Mouse (Mus musculus) MEL-GATA-1-ER (cell line): ENCODE results near the gene Palmd.

Source experiments
- DNase-seq: peaks from one replicate; pipeline ENCODE4 v3.0.0-alpha.2; 2012; ENCODE audit warnings: low read depth; ENCODE audit errors: extremely low read depth

Palmd gene

GRCm38 (mm10) chr3:116960414-116960813 is 8.4 kb downstream of the Palmd start:
- no peak for DNase-seq

- DNase-seq, result no peak
Observed at GRCm38 (mm10) chr3:116955061-116955460, 13.7 kb downstream of the Palmd start.

DNA sequence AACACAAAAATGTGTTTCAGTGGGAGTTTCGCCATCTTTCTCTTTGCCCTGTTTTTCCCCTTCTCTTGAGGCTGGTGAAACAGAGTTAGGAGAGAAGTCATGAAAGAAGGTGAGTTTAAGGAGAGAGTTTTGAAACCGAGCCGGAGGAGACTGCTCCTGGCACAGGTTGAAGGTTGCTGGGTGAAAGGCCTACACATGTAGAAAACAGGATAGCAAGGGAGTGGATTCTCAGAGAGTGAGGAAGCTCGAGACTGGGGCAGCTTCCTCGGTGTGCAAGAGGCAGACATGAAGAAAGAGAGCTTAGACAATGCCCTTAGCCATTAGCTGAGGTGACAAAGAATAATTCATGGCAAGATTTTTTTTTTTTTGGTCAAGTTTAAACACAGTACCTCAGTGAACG is 15.4 kb downstream of the Palmd start:
- no peak for DNase-seq

DNA sequence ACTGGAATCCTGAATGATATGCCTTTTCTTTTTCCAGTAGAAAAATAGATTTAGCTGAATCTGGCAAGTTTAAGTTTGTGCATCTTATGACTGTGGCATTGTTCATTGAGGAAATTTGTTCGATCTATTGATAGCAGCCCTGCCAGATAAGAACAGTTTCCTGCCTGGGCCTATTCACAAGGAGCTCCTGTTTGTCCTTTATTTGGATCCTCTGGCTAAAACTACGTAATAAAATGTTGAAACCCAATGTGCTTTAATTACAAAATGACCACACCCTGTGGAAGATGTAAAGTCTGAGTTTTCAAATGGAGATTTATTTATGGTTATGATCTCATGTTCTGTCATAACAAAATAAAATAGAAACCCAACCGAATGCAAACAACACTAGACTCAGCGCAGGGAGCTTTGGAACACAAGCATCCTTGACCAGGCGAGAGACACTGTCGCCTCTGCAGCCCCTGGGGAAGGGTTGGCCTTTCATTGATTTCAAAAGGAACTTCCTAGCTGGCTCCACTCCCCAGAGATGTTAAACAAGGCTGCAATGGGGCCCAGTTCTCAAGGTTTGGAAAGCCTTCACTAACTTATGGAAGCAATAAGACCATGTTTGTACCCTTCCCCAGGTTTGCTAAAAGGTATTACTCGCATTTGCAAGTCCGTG is 16.4 kb downstream of the Palmd start:
- DNase-seq, result no peak

DNA sequence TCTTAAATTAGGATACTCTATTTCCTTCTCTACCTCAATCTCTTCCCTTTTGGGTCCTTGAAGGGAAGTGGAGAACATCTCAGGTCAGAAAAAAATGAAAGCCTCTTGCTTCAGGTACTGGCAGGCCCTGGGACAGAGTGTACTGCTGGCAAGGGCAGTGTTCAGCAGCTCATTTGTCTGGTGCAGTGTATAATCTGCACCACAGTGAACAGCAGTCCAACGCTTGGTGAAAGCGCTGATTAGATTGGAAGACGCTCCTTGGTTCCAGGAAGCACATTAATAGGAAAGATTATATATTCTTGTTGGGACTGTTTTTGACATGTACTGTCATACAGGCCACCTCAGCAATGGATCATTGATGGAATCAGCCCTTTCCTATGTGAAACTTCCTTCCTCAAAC is 17.3 kb downstream of the Palmd start:
- no peak for DNase-seq

DNA sequence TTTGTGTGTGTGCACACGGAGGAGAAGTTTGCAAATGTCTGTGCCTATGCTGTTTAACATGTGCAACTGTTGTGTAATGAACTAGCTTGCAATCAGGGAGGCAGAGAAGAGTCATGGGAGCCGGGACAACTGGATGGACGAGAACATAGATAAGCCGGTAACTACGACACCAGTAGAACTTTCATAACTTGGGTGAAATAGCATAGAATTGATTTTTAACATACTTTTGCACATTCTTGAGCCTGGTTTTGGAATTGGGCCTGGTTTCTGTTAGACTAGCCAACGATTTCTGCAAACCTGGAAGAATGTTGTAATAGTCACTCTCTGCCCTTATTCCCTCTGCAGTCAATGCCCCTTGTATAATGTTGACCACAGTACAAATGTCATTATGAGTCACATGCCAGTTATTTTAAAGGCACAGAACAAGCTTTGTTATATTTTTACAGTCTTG is 18.1 kb downstream of the Palmd start:
- DNase-seq, result no peak

GRCm38 (mm10) chr3:116946476-116946875 is 22.3 kb downstream of the Palmd start:
- no peak for DNase-seq

DNA sequence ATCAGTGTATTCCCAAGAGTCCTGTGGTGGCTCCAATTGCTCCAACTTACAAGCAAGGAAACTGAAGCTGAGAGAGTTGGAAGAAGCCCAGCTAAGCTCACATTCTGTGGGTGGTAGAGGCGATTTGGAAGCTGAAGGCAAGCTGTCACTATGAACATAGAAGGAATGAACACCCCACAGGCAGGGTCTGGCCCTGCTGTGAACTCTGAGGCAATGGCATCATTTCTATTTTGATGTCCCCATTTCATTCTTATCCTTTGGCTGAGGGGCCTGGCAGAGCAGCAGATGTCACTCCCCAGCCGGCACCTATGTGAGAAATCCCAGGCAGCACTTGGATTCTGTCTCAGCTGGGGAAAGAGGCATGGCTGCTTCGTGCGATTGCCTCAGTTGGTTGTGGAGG is 25.4 kb downstream of the Palmd start:
- no peak for DNase-seq

DNA sequence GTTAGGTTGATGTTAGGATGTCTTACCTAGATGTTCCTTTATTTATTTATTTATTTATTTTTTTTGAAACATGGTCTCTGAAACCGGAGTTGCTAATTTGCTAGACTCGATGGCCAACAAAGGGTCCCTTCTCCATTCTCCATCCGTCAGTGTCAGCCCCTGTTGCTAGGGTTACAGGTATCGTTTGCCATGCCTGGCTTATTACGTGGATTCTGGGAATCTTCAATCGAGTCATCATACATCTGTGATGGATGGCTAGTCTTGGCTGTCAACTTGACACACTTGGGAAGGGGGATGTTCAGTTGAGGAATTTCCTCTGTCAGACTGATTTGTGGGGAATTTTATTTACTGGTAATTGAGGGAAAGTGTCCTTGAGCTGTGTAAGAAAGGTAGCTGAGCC is 26.0 kb downstream of the Palmd start:
- no peak for DNase-seq

DNA sequence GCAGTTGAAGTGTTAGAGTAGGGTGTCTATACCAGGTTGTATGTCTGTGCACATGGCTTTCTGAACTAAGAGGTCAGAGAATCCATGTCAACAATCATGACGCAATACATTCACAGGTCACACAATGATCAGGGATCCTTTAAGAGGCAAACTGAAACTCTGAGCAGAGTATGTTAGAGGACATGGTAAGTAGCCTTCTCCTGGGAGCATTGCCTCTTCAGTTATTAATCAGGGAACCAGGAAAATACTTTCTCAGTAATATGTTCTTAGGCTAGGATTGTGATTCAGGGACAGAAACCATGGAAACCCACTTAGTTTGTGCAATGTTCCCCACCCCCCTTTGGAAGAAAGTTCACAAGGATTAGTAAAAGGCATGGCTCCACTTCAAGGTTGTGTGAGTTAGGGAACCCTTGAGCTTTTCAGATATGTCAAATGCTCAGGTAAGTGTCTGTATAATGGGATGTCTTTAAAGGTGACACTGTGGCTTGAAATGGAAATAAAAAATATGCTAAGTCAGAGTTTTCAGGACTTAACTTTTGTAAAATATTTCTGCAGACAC is 27.1 kb downstream of the Palmd start:
- no peak for DNase-seq

DNA sequence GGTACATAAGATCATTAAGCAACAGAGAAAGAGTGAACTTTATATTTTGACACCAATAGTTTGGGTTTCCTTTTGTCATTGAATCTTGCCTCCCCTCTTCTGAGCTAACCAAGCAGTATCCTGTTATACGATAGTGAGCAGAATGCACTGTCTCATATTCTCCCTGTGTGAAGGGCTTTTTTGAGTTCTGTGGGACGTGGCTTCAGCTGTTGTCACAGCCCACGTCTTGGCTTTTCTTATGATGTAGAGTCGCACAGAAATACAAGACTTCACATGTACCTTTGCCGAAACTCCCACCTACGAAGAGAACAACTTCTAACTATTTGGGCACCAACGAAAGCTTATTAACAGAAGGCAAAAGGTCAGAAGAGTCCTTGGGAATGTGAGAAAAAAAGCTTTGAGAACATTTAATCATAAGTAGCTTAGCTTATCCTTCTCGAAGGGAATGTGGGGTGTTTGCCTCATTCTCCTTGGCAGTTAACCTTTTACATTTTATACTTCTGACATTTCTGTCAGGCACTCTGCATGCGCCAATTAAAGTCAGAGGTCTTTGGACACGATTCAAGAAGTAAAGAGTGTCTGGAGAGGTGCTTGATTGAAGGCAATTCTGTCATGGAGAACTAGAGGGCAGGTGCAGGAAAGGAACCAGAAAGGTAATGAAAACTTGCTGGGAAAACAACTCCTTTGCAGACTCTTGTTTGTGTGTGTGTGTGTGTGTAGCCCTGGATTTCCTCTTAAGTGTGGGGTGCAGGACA is 27.8 kb downstream of the Palmd start:
- no peak for DNase-seq

- no peak for DNase-seq
Observed at GRCm38 (mm10) chr3:116936934-116937691, 31.7 kb downstream of the Palmd start.

DNA sequence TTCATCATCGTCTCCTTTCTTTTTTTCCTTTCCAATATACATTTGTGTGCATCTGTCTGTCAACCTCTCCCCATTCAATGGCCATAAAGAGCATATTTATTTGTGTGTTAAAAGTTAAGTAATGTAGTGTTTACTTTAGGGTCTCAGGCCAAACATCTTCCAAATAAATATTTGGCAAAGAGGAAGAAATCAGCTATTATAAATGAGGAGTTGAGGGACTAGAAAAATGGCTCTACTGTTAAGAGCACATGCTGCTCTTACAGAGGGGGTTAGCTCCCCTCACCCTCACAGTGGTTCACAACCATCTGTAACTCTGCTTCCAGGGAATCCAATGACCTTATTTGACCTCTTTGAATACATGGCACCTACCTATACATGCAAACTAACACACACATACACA is 35.6 kb downstream of the Palmd start:
- no peak for DNase-seq

DNA sequence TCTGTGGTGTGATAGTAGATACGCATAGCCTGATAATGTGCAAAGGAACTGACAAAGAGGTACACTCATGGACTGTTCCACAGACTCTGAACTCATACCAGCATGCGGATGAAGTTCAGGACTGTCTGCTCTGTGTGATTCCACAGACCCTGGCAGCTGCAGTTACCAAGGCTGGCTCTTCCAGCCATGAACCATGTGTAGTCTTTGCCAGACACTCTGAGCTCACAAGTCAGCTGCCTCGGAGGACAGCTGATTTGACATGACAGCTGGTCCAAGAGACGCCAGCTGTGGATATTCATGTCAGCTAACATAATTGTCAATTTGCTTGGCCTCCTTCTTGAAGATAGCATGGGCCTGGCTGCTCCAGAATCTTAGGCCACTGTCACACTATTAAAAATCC is 39.8 kb downstream of the Palmd start:
- DNase-seq, result no peak

GRCm38 (mm10) chr3:116923042-116923441 is 45.7 kb downstream of the Palmd start:
- DNase-seq, result no peak

DNA sequence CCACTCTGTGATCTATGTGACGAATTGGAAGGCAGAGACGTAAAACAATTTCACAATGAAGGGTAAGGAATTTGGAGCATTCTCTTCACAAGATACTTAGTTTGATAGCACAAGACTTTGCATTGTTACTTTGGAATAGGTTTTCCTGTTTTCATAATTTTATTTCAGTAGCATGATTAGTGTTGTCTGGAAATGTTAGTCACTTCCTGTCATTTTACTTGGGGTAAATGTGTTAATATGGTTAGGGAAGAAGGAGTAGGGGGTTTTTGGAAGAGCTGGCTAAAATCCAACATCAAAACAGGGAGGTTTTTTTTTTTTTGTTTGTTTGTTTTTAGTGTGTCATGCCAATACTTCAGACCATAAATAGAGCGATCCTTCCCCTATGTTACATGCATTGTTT is 47.3 kb downstream of the Palmd start:
- DNase-seq, result no peak

GRCm38 (mm10) chr3:116917016-116917415 is 51.8 kb downstream of the Palmd start:
- no peak for DNase-seq

GRCm38 (mm10) chr3:116914931-116915330 is 53.9 kb downstream of the Palmd start:
- no peak for DNase-seq

DNA sequence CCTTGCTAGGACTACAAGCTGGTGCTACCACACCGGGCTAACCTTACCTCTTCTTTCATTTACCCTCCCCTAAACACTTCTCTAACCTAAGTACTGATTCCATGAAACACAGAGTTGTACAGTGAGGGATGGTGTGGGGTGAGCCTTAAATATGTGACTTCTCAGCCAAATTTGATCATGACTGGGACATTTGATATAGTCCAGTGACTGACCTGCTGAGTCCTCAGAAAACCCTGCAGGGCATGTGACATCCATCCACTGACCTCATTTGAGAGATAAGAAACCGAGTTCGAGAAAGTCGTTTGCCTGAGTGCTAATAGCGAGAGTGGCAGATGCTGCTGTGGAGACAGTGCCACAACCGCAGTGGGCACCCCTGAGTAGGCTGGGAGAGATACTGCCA is 54.4 kb downstream of the Palmd start:
- no peak for DNase-seq

DNA sequence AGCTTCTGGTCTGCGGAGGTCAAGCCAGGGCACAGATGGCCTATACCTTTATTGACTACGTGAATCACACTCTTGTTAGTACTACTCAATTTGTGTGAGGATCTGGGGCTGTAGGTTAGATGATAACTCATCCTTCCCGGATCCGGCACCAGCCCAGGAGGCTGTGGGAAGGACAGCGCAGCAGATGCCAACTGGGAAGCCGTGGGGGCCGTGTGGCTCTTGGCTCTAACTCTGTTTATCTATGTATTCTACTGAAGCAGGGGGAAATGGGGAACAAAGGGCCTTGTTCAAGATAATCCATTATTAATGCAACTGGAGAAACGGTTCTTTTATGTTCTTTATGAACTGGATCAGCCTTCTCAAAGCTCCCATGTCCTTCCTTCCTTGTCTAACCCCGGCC is 62.2 kb downstream of the Palmd start:
- no peak for DNase-seq

DNA sequence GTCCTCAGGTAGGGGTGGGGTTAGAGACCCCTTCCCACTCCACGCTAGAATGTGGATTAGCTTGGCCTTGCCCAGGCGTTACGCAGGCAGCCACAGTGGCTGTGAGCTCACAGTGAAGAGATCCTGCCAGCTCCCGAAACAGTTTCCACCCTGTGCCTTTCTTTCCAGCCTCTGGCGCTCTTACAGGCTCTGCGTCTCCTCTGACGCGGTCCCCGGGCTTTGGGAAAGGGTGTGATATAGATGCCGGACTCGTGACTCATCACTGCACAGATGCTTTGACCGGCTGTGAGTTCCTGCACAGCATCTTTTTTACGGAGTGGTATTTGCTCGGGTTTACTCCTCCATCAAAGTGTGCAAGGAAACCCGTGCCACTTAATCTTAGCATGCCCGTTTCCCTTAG is 62.9 kb downstream of the Palmd start:
- no peak for DNase-seq

- peak; percentile 49 for DNase-seq
Observed at GRCm38 (mm10) chr3:116904158-116904557, 64.6 kb downstream of the Palmd start.
